Mouse (Mus musculus): Measurements from ENCODE around the gene Pik3r1. TPM values are rescaled to one million over a fixed set of nuclear protein-coding genes. Genes with fewer than 3 reads are reported as not detected.
A peak's percentile ranks its signal among the peaks of the same experiment; 100 is the strongest.

Pik3r1 gene
- polyA plus RNA-seq, 1 experiment = 49.5 TPM

DNA sequence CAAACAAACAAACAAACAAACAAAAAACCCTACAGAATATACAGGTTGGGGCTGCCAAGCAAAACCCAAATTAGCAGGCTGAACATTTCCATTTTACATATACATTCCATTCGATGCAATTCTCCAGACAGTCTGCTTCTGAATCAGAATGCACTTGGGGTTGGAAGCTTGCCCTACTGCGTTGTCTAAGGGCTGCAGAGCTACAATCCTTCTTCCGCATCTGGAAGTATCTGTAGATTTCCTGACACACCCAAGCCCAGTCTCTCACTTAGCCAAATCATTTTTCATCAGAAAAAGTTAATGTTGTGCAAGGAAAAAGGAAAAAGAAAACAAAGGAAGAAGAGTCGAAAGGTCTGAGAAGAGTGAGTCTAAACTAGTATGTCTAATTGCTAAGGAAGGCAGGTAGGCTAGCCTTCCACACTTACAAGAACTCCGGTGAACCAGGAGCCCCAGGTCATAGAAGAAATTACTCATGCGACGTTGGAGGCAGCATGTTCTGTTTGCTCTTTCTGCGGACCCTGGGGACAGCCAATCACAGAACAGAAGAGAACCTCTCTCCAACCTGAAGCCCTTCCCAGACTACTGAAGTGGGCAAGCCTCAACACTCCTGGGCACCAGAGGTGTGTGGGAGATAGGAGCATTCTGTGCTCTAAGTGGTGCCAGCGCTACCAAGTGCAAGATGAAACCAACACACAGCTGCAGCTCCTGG is 55.1 kb downstream of the Pik3r1 start:
- DNase-seq (ENCODE audit: extremely low spot score in 1 of 2, low spot score in 1 of 2) = no peak

DNA sequence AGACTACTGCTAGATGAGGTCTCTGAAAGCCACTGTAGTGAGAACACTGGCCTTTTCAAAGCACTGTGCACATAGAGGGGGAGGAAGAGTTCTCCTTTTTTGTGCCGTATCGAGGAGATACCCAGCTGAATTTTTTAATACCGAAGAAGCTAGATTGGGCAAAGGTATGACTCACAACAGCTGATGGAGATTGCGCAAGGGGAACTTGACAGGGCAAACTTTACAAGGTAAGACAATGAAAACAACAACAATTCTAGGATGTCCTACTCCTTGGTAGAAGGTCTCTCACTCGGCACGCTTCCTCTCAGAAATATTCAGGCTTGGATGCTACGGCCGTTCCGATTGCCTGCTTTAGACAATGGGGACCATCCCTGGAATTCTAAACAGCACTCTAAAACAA is 55.9 kb downstream of the Pik3r1 start:
- no peak for DNase-seq (ENCODE audit: extremely low spot score in 1 of 2, low spot score in 1 of 2)

DNA sequence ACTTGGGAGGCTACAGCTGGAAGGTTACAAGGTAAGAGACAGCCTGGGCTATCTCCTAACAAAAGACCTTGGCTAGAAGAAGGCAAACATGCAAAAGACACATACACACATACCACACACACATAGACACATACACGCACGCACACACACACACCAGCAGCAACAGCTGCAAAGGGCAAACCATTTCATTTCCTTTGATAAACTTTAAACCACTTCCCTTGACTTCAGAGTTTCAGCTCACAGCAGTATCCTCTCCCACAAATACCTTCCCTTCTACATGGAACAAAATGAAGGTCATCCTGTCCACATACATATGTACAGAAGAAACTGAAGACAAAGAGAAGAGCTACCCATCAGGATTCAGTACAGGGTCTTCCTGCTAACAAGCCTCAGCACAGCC is 56.7 kb downstream of the Pik3r1 start:
- no peak for DNase-seq (ENCODE audit: extremely low spot score in 1 of 2, low spot score in 1 of 2)

DNA sequence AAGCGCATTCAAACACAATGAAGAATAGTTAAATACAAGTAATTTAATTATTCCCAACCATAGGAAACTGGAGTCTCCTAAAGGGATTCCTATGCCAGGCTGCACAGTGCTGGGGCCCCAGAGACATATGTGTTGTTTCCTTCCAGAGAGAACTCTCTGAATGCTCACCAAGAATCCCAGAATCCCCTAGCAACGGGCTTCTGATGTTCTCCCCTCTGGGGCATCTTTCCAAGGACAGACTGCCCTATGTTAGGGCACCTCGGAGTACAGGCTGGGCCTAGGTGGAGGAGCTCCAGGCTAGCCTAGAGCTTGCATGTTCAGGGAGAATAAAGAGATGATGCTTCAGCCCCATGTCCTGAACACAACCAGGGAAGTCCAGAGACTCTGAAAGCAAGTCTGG is 58.2 kb downstream of the Pik3r1 start:
- DNase-seq (ENCODE audit: extremely low spot score in 1 of 2, low spot score in 1 of 2) = no peak

DNA sequence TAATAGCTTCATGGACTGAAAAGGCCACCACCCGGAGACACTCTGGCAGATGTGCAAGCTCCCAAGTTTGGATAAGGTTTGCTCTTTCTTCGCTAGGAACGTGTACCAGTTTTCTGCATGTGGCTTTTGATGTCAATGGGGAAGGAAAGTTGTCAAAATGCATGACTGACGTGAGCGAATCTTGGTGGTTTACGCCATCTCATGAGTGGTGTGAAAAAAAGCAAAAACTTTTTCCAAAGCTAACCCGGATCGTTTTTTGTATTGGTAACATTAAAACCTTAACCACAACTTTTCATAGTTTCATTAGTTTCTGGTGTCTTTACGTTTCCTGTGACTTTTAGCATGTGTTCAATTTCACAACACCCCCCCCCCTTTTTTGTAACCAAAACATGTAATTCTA is 60.8 kb downstream of the Pik3r1 start:
- no peak for DNase-seq (ENCODE audit: extremely low spot score in 1 of 2, low spot score in 1 of 2)

DNA sequence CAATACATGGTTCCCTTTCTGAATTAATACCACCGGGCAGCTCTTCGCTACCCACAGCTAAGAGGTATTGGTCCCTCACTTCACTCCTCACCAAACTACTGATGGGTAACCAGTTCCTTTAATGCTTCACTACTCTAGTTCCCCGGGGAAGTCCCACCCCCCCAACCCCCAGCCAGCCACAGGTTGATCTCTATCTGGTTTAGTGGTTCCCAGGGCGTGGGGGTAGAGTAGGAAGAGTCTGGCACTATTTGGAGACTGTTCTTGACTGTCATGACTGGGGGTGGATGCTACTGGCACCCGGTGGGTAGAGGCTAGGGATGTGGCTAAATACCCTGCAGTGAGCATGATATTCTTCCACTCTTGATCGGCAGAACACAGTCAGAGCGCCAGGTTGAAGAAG is 61.6 kb downstream of the Pik3r1 start:
- DNase-seq (ENCODE audit: extremely low spot score in 1 of 2, low spot score in 1 of 2) = no peak

DNA sequence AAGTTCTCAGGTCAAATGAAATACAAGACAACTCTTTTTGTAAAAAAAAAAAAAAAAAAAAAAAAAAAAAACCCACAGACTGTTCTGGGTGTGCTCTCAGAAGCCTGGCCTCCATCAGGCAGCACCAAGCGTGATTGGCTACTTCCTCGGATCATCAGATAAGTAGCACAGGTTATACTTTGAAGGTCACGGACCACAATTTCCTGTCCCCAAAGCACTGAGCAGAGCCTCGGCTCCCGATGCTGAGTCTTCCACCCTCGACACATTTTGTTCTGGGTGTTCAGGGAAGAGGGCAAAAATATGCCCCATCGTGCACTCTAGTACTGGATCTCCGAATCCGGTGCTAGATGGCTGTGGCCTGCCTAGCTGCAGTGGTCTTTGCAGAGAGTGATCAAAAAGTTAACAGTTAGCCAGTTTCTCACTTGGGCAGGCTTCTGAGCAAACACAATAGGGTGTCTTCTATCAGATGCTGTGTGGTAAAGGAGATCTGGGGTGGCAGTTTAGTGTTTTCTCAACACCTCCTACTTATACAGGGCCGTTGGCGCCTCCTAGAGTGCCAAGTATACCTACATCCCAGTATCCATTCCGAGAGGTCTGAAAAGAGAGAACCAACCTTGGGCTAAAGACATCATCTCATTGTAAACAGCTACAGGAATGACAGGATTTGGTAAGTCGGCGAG is 65.8 kb downstream of the Pik3r1 start:
- DNase-seq (ENCODE audit: extremely low spot score in 1 of 2, low spot score in 1 of 2) = no peak

DNA sequence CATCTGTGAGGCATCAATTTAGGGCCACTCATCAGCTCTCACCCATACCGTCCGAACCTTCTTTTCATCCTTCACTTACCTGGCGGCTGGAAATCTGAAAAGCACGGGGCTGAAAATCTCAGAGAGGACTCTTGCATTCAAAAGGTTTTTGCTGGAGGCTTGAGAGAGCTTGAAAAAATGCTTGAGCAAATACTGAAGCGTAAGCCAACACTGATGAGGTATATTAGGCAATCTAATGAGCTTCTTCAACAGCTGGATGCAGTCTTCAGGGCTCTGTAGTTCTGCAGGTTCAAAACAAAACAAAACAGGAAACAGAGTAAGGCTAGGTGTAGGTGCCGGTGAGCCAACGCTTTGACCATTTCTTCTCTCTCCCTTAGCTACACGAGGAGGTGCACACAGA is 66.4 kb downstream of the Pik3r1 start:
- DNase-seq (ENCODE audit: extremely low spot score in 1 of 2, low spot score in 1 of 2) = no peak

DNA sequence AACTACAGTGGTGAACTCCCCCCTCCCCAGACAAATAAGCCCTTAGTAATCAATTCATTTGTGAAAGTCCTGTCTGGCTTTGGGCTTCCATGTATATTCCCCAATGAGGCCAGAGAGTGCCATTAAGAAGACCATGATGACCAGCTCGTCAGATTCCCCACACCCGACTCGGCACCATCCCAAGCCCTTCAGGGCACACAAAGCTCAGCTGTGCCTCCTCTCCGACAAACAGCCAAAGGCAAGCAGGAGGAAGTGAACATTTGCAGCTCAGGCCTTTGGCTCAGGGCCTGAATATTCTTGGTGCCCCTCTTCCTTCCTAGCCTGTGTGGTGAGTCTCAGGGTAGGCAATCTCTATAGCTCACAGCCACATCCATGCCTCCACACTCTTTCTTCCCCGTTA is 68.3 kb downstream of the Pik3r1 start:
- no peak for DNase-seq (ENCODE audit: extremely low spot score in 1 of 2, low spot score in 1 of 2)

DNA sequence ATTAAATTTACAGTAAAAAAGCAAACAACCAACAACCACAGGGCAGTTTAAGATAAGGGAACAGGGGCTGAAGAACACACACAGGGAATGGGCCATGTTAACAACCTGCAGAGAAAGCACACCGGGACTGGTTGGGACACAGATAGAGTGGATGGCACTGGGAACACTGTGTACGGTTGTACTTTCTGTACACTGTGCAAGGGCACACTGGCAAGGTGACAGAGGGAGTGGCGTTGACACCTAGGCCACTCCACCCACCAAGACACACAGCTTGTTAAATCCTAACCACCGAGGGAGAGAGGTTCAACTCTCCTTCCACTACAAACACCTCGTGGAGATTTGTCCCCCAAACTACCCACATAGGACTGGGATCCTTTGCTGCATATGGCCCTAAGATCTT is 70.1 kb downstream of the Pik3r1 start:
- DNase-seq (ENCODE audit: extremely low spot score in 1 of 2, low spot score in 1 of 2) = no peak

DNA sequence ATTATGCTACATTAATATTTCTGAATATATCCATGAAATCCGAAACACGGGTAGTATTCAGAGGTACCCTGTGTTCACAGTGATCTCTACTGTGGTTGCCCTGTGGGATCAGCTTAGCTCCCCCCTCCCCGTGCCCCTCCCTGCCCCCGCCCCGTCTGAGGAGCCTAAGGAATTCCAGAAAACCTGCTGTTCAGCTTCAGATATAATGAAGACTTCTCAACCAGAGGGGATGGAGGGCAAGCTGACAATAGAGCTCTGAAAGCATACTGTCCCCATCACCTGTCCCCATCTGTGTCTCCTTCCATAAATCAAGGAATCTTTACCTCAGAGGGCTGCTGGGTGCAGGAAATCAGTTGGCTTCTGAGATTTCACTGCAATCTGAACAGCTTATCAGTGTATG is 70.6 kb downstream of the Pik3r1 start:
- no peak for DNase-seq (ENCODE audit: extremely low spot score in 1 of 2, low spot score in 1 of 2)

DNA sequence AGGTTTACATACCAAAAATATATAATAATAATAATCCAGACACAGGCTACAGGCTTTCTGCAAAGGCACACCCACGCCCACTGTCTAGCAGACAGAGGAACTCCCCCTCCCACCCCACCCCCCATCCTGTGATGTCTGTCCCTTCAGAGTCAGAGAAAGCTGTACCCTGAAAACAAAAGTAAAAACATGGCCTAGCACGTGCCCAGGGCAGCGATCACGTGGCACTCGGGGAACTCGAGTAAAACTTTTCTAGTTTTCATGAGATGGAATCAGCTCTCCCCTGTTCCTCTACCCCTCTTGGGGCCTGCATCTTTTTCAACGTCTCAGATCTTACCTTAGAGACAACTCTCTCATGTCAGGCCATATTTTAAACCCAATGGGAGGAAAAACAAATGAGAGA is 71.2 kb downstream of the Pik3r1 start:
- no peak for DNase-seq (ENCODE audit: extremely low spot score in 1 of 2, low spot score in 1 of 2)

DNA sequence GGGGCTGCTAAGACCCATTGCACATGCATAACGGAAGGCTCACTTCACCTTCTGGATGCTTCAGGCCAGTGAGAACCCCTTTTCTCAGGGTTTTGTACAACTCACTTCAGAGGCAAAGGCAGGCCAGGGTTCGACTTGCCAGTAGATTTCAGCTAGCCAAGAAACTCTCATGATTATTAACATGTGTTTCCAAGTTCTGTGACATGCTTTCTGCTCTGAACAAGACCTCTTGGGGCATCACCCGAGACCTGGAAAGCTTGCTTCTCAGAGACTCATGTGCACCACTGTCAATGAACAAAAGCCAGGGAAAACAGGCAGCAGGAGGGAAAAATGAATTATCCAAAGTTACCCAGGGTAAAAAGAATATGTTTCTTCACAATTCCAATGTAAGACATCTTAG is 71.7 kb downstream of the Pik3r1 start:
- no peak for DNase-seq (ENCODE audit: extremely low spot score in 1 of 2, low spot score in 1 of 2)

DNA sequence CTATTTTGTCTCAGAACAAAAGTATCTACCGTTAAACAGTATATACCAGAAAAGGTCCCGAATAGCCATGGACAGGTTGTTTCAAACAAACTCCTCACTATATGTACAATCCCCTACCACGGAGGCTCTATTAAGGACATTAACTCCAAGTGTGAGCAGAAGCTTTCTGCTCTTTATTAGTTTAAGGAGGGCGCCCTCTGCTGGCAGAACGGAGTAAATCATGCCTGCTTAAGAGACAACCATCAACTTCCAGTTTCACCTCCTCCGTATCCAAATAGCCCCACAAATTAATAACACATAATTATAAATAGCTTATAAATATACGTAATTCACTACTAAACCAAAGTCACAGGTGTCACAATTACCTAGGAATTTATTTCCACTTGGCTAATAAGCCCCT is 72.1 kb downstream of the Pik3r1 start:
- peak; percentile 69 to 96 for DNase-seq (ENCODE audit: extremely low spot score in 1 of 2, low spot score in 1 of 2)

DNA sequence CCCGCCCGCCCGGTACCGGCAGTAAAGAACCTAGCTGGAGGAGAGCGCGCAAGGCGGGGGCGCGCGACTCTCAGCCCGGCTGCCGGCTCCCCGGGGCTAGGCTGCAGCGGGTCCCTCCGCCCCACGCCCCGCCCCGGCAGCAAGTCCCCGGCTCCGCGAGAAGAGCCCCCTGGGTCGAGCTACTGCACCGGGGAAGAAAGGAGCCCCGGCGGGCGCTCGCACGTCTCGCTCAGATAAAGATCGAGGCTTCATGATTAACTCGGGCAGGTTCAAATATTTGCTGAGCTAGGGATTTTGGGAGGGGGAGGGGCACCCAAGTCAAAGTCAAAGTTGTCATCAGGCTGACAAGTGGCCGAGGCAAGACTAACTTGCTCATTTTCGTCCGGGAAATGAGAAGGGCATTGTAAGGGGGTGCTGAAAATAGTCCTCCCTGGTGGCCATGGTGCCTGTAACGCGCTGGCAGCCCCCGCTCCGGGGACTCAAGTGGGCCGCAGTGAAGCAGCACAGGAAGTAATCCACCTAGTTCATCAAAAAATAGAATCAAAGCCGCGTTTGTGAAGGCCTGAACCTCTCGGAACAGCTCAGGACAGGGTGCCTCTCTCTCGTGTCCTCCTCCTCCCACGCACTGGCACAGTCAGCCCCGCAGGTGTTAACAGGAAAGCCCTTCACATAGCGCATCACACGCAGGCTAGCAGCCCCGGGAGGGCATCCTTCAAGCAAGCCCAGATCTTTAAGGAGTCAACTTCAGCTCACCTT is 73.3 kb downstream of the Pik3r1 start:
- peak in 1 of 2 experiments; percentile 62 for DNase-seq (ENCODE audit: extremely low spot score in 1 of 2, low spot score in 1 of 2)

DNA sequence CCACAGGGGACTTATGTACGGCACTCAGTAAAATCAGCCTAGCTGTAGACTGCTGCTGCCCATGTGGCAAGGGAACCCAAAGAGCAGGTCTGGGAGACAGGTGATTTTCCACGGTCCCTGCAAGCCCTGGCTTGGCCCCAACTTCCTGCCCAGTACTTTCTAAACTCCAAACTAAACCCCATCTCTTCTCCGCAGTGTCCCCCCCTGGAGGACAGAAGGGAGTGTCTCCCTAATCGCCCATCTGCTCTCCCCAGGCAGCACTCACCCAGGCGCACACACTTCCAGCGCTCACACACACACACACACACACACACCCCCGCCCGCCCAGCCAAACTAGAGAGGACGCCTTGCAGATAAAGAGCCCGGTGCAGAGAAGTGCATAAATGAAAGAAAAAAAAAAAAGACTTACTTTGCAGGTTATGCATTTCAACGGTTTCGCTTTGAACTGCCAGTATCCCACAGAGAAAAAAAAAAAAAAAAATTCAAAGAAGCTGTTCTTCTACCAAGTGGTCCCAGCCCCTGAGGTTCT is 74.0 kb downstream of the Pik3r1 start:
- DNase-seq (ENCODE audit: extremely low spot score in 1 of 2, low spot score in 1 of 2) = peak; percentile 66 to 80

DNA sequence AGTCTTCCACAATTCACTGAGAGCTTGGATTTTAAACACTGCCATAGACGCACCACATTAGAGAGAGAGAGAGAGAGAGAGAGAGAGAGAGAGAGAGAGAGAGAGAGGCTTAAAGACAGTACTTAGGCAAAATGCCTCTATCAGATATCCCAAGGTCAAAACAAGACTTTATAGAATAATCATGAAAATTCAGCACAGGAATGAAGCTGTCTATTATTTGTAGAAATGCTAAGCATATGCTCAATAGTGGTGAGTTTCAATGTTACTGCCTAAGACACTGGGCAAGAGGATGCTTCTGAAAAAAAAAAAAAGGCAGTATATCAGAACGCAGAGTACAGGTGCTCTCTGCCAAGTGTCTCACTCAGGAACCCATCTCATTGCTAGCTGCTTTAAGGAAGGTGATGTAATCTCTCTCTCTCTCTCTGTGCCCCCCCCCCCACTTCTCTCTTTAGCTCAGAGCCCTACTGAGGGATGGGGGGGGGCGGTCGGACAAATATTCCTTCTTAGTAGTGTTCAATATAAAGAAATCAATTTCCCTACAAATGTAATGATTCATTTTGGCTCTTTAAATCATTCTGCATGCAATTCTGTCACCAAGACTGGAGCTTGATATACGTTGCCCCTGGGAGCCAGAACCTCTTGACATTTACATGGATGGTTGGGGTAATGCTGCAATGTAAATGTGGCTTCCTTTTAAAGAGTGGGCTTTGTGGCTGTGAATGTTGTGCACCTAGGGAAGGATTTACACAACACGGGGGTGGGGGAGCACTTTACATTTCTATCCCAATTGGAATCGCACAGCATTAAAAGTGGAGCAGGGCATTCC is 74.9 kb downstream of the Pik3r1 start:
- no peak for DNase-seq (ENCODE audit: extremely low spot score in 1 of 2, low spot score in 1 of 2)

DNA sequence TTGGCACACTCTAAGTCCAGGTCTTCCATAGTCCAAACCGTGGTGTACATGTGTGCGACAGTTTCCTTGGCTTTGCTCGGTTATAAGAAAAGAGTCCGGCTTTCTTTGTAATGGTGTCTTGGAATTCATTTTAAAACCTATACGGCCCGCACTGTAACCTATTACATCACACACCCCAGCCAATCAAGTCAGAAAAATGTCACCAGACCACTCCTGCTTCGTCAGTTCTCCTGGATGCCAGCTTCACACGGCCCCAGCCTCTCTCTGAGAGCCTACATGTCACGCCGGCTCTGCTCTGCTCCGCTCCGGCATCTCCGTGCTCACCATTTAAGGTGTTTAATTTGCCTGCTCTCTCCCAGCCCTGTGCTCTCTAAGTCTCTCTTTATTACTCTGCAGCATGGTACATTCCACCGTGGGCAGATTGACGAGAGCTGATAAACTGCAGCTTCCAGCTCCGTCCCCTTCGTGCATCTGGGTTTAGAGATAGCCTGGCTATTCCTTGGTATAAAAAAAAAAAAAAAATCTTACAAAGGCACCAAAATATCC is 75.7 kb downstream of the Pik3r1 start:
- peak; percentile 77 to 87 for DNase-seq (ENCODE audit: extremely low spot score in 1 of 2, low spot score in 1 of 2)

DNA sequence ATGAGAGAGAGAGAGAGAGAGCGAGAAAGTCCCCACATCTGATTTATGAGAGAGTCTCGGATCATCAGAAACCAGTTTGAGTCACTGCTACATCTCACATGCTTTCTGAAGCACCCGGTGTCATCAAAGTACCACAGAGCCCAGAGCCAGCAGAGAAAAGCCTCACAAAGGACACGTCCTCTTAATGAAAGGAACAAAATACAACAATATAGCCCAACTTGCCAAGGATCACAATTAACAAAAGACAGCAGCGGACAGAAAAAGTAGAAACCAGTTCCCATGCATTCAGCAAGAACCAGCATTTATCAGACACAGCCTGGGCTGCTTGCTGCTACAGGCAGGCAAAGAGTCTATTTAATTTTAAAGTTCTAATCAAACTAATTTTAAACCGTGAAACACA is 76.3 kb downstream of the Pik3r1 start:
- no peak for DNase-seq (ENCODE audit: extremely low spot score in 1 of 2, low spot score in 1 of 2)

DNA sequence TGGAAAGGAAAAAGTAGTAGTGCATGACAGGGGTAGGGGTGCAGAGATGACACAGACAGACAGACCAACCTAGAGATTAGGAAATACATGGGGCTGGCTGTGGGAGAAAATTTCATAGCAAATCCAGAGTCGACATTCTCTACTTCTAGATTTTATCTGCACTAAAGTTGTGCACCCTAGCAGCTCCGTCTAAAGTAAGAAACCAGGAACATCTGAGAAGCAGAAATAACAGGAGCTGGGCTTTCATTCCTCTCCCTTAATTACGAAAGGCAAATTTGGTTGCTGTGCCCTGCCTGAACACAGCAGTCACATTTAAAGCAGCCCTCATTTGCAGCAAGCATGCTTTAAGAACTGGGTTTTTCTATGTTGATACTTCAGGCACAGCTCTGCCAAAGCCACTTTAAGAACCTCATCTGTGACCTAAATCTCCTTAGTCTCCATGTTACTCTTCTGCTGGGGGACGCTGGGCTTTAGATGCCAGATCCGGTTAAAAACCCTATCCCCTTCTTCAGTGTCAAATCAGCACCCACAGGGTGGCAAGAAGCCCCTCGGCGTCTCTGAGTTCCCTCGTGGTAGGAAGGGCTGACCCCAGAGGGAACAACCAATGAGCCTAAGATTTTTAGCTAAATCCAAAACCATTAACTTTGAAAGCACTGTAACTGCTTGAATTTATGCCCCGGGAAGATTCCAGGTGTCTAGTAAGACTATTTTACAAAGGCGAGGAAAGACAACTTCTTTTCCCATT is 76.9 kb downstream of the Pik3r1 start:
- no peak for DNase-seq (ENCODE audit: extremely low spot score in 1 of 2, low spot score in 1 of 2)

All from frontal cortex, adult 2 months (tissue).